Mouse (Mus musculus) MEL (cell line): ENCODE measurements around the gene Gyg.

Experiments used
- BHLHE40 ChIP-seq: IDR thresholded peaks from 2 replicates; pipeline ENCODE4 v1.6.1; 2012; ENCODE audit warnings: low read depth, mild to moderate bottlenecking, inconsistent platforms, low read length, improper control_type of control experiment, borderline replicate concordance
- CTCF ChIP-seq, 3 experiments: IDR thresholded peaks in 2 of 3; conservative IDR thresholded peaks in 1 of 3; 2 replicates each; pipeline ENCODE4 v1.5.1; 2011 to 2012; ENCODE audit warnings: low read length in 3 of 3, low read depth in 2 of 3, mild to moderate bottlenecking in 2 of 3, improper control_type of control experiment in 1 of 3, inconsistent platforms in 1 of 3, mixed read lengths in 1 of 3, moderate library complexity in 1 of 3; ENCODE audit not compliant: control insufficient read depth in 1 of 3, insufficient read depth in 1 of 3, poor library complexity in 1 of 3, severe bottlenecking in 1 of 3
- ELF1 ChIP-seq: IDR thresholded peaks from 2 replicates; pipeline ENCODE4 v1.6.1; 2014; ENCODE audit warnings: low read depth, mild to moderate bottlenecking, inconsistent platforms, low read length, improper control_type of control experiment, moderate library complexity
- GATA1 ChIP-seq: IDR thresholded peaks from 2 replicates; pipeline ENCODE4 v1.6.1; 2011; ENCODE audit warnings: low read depth, low read length, improper control_type of control experiment
- HCFC1 ChIP-seq: IDR thresholded peaks from 2 replicates; pipeline ENCODE4 v1.6.1; 2012; ENCODE audit warnings: low read depth, mild to moderate bottlenecking, inconsistent platforms, low read length, improper control_type of control experiment, moderate library complexity
- MAZ ChIP-seq: IDR thresholded peaks from 2 replicates; pipeline ENCODE4 v1.6.1; 2012; ENCODE audit warnings: low read depth, mild to moderate bottlenecking, inconsistent platforms, low read length, improper control_type of control experiment
- POLR2A ChIP-seq, 2 experiments: IDR thresholded peaks; 2 replicates each; pipeline ENCODE4 v1.6.1; 2011 to 2012; ENCODE audit warnings: low read length in 2 of 2, mild to moderate bottlenecking in 2 of 2, control low read depth in 1 of 2, improper control_type of control experiment in 1 of 2, low read depth in 1 of 2, moderate library complexity in 1 of 2; ENCODE audit not compliant: control insufficient read depth in 1 of 2, insufficient read depth in 1 of 2, poor library complexity in 1 of 2
- POLR2AphosphoS5 ChIP-seq: IDR thresholded peaks from 2 replicates; pipeline ENCODE4 v1.6.1; 2012; ENCODE audit warnings: low read depth, borderline replicate concordance, mild to moderate bottlenecking, inconsistent platforms, low read length, moderate library complexity, mixed read lengths
- TCF12 ChIP-seq: IDR thresholded peaks from 2 replicates; pipeline ENCODE4 v1.6.1; 2014; ENCODE audit warnings: low read depth, mild to moderate bottlenecking, inconsistent platforms, low read length, improper control_type of control experiment, moderate library complexity

DNA sequence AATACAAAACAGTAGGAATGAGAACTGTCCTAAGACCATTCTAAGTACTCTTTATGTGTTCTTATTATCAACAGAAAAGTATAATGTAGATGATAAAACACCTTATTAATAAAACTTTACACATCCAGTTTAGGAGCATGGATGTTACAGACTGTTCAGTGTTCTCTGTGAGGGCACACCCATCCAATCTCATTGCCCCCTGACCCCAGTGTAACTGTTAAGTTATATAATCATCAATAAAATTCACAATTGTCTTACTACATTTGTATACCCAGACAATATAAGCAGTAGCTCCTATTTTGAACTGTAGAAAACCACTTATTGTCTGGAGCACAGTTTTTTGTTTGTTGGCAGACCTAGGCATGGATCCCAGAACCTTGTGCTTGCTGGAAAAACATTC is 13.9 kb downstream of the Gyg start:
- TF ChIP-seq TCF12, result no peak
- TF ChIP-seq GATA1, result no peak
- no peak for TF ChIP-seq MAZ
- TF ChIP-seq BHLHE40, result no peak
- no peak for TF ChIP-seq CTCF (IDR thresholded peaks at IDR 0.05 in 2 of 3, conservative IDR thresholded peaks at IDR 0.05 in 1 of 3; ENCODE audit: control insufficient read depth in 1 of 3, insufficient read depth in 1 of 3, low read depth in 2 of 3, low read length in 3 of 3, poor library complexity in 1 of 3, severe bottlenecking in 1 of 3)
- no peak for TF ChIP-seq POLR2A (IDR thresholded peaks at IDR 0.05; ENCODE audit: control insufficient read depth in 1 of 2, insufficient read depth in 1 of 2, low read depth in 1 of 2, low read length in 2 of 2, poor library complexity in 1 of 2)
- TF ChIP-seq ELF1, result no peak
- TF ChIP-seq POLR2AphosphoS5, result no peak
- TF ChIP-seq HCFC1, result no peak
